Comparison of ENCODE assay signal across 16 mouse cellular contexts in the genomic region with DNA sequence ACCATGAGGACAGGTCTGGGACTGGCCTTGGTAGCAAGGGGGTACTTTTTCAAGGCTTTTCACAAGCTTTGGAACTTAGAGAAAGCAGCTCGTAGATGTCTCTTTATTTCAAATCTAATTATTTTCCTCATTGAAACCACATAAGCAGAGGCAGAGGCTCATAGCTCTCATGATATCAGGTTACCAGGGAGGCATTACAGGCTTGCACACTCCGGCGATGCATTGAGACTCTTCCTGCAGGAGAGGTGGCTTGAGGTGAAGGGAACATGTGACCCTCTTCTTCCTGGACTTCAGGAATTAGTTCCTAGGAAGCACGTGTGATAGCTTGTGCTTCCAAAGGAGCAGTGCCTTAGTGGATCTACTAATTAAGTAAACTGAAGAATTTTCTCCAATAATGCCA.
"Had no signal": no experiment of that assay in that cellular context is flagged by ENCODE, and none has a peak within 500 bp of the region (broad histone marks: within the 10 kb centered on the region; RNA-seq: fewer than 3 reads in every experiment).

No protein-coding gene starts in this region.

- H3K36me3 ChIP-seq: lung, embryonic 15.5 days; midbrain, embryonic 13.5 days; midbrain, embryonic 15.5 days; neural tube, embryonic 12.5 days; stomach, embryonic 15.5 days had no signal

- H3K4me3 ChIP-seq: lung, embryonic 15.5 days; megakaryocyte, embryonic 14.5 days; midbrain, embryonic 13.5 days; midbrain, embryonic 15.5 days; neural tube, embryonic 12.5 days; stomach, embryonic 15.5 days had no signal

- H3K4me1 ChIP-seq: lung, embryonic 15.5 days; megakaryocyte, embryonic 14.5 days; midbrain, embryonic 13.5 days; midbrain, embryonic 15.5 days; neural tube, embryonic 12.5 days; stomach, embryonic 15.5 days had no signal

- H3K27ac ChIP-seq: lung, embryonic 15.5 days; macrophage; midbrain, embryonic 13.5 days; midbrain, embryonic 15.5 days; neural tube, embryonic 12.5 days; stomach, embryonic 15.5 days; stomach, postnatal 0 days had no signal

- H3K9me3 ChIP-seq: lung, embryonic 15.5 days; megakaryocyte, embryonic 14.5 days; midbrain, embryonic 13.5 days; midbrain, embryonic 15.5 days; neural tube, embryonic 12.5 days; stomach, embryonic 15.5 days had no signal

- H3K9ac ChIP-seq: lung, embryonic 15.5 days; midbrain, embryonic 13.5 days; midbrain, embryonic 15.5 days; neural tube, embryonic 12.5 days; stomach, embryonic 15.5 days had no signal

- H3K27me3 ChIP-seq: lung, embryonic 15.5 days; megakaryocyte, embryonic 14.5 days; midbrain, embryonic 13.5 days; midbrain, embryonic 15.5 days; neural tube, embryonic 12.5 days; stomach, embryonic 15.5 days had no signal

- ATAC-seq: lung, postnatal 0 days; midbrain, embryonic 13.5 days; midbrain, embryonic 15.5 days had no signal

- DNase-seq: lung, postnatal 14 days; lung, postnatal 36 days; right cerebral cortex, postnatal 14 days; thymus, adult 2 months; thymus, postnatal 25 days; thymus, postnatal 4 days had no signal

- H3K4me2 ChIP-seq: lung, embryonic 15.5 days; midbrain, embryonic 11.5 days; midbrain, embryonic 13.5 days; midbrain, embryonic 15.5 days; neural tube, embryonic 12.5 days; stomach, embryonic 15.5 days had no signal
